Mouse (Mus musculus) stomach, embryonic 14.5 days (tissue): ENCODE measurements around the gene Tnfsf13. TPM values are rescaled to one million over a fixed set of nuclear protein-coding genes. Genes with fewer than 3 reads are reported as not detected.

Experiments
- ATAC-seq: fragments of 200-750 bp; cut with Nextera tagmentation; 2 replicates; pipeline ENCODE4 v1.8.0; 2017; ENCODE audit warnings: low read depth, moderate TSS enrichment; ENCODE audit not compliant: insufficient number of reproducible peaks, insufficient read depth, low FRiP score
- H3K27ac ChIP-seq: fragments of 300-500 bp; sonication (generic); 2 replicates; pipeline ENCODE4 v1.5.1; 2014; ENCODE audit warnings: mild to moderate bottlenecking, low read length, moderate library complexity, mixed read lengths
- H3K27me3 ChIP-seq: fragments of 300-500 bp; sonication (generic); 2 replicates; pipeline ENCODE4 v1.6.1; 2014; ENCODE audit warnings: low read length, control low read depth, mixed read lengths; ENCODE audit not compliant: control insufficient read depth, insufficient read depth
- H3K36me3 ChIP-seq: fragments of 300-500 bp; sonication (generic); 2 replicates; pipeline ENCODE4 v1.6.1; 2014; ENCODE audit warnings: mild to moderate bottlenecking, control low read depth, low read length, moderate library complexity, mixed read lengths; ENCODE audit not compliant: control insufficient read depth, insufficient read depth
- H3K4me1 ChIP-seq: fragments of 300-500 bp; sonication (generic); 2 replicates; pipeline ENCODE4 v1.6.1; 2014; ENCODE audit warnings: low read length, control low read depth, mixed read lengths; ENCODE audit not compliant: control insufficient read depth, insufficient read depth
- H3K4me2 ChIP-seq: fragments of 300-500 bp; sonication (generic); replicated peaks from 2 replicates; pipeline ENCODE4 v1.6.1; 2014; ENCODE audit warnings: low read depth, low read length, control low read depth
- H3K4me3 ChIP-seq: fragments of 300-500 bp; sonication (generic); 2 replicates; pipeline ENCODE4 v1.5.1; 2014; ENCODE audit warnings: low read depth, low read length, control low read depth
- H3K9ac ChIP-seq: fragments of 300-500 bp; sonication (generic); replicated peaks from 2 replicates; pipeline ENCODE4 v1.6.1; 2014; ENCODE audit warnings: low read depth, mild to moderate bottlenecking, control low read depth, low read length, moderate library complexity, mixed read lengths
- H3K9me3 ChIP-seq: fragments of 300-500 bp; sonication (generic); 2 replicates; pipeline ENCODE4 v1.6.1; 2016; ENCODE audit warnings: low read depth, low read length, control low read depth; ENCODE audit not compliant: control insufficient read depth
- WGBS: fragments of 180-500 bp; shearing (Covaris S2); extraction: QIAGEN DNeasy Blood & Tissue Kit; methylation state at CpG from one replicate; pipeline ENCODE4 v1.1.7; 2014; 5-methylcytosine and 5-hydroxymethylcytosine counted together
- polyA plus RNA-seq: library from polyadenylated mRNA; unstranded; fragments of >200 nt; fragmentation: Nextera tagmentation; extraction: Ambion mirVana; gene quantifications from 2 replicates; pipeline ENCODE4 v1.2.1, GENCODE M21; 2014

The Tnfsf13 gene
- polyA plus RNA-seq, 1 experiment from 2014 or later: not detected

DNA sequence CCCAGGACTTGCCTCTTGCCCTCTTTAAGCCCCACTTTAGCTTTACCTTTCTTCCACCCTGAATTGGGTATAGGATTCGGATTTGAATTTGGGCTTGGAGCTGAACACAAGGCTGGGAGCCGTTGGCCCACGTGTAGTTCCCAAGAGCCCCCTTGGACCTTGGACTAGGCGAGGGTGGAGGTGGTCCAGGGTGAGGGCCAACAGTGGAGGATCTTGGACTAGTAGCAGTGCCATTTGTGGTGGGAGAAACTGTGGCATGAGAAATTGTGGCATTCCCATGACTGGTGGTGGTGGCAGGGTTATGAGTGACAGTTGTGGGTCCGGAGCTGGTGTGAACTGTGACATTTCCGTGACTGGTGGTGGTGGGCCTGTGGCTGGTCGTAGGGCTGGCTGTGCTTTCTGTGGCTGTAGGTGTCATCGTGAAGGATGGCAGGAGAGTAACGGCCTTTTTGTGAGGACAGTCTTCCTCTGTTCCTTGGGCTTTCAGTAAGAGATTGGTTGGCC, 20.1 kb downstream of the Tnfsf13 start:
- no peaks in the 10 kb centered on the region for H3K27me3 ChIP-seq
- 69% methylated on average over 9 of the region's 9 CpGs for WGBS
- no peak overlapping the region for H3K4me2 ChIP-seq
- H3K9me3 ChIP-seq: no peaks in the 10 kb centered on the region
- H3K27ac ChIP-seq: no peak overlapping the region
- peaks cover 27% of the 10 kb centered on the region; the same call in 1 of the 2 replicates for H3K4me1 ChIP-seq
- ATAC-seq: no peak
- H3K4me3 ChIP-seq: no peak overlapping the region
- no peak overlapping the region for H3K9ac ChIP-seq
- peaks cover 52% of the 10 kb centered on the region for H3K36me3 ChIP-seq

GRCm38 (mm10) chr11:69664841-69665240, 20.7 kb downstream of the Tnfsf13 start:
- H3K9me3 ChIP-seq: no peaks in the 10 kb centered on the region
- H3K4me1 ChIP-seq: peaks cover 21% of the 10 kb centered on the region; the same call in 1 of the 2 replicates
- no peak for ATAC-seq
- H3K27ac ChIP-seq: no peak overlapping the region
- no peak overlapping the region for H3K4me2 ChIP-seq
- peaks cover 45% of the 10 kb centered on the region for H3K36me3 ChIP-seq
- no peaks in the 10 kb centered on the region for H3K27me3 ChIP-seq
- no peak overlapping the region for H3K9ac ChIP-seq
- no peak overlapping the region for H3K4me3 ChIP-seq
- 91% methylated on average over 7 of the region's 7 CpGs for WGBS

DNA sequence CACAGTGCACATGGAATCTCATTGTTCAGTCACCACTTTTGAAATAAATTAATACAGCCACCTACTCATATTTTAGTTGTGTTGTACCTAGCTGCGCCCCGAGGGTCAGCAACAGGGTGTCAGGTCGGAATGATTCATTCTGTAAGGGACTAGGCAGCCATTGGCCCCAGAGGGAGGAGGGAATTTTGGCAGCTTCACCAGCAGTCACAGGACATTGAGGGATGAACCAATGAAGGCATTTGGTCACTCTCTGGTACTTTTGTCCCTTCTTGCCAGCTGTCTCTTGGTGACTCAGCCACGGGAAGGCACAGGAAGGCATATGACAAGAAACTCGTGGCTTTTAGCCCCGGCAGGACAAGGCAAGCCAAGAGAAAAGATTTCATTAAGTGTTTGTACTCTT, 21.8 kb downstream of the Tnfsf13 start:
- 85% methylated on average over 6 of the region's 6 CpGs for WGBS
- Histone ChIP-seq H3K4me1 (peaks cover 13% of the 10 kb centered on the region; the same call in 1 of the 2 replicates), H3K9me3 (no peaks in the 10 kb centered on the region), H3K4me2 (no peak overlapping the region), H3K27me3 (no peaks in the 10 kb centered on the region), H3K36me3 (peaks cover 39% of the 10 kb centered on the region), H3K9ac (no peak overlapping the region), H3K27ac (no peak overlapping the region), H3K4me3 (no peak overlapping the region)
- ATAC-seq: no peak

DNA sequence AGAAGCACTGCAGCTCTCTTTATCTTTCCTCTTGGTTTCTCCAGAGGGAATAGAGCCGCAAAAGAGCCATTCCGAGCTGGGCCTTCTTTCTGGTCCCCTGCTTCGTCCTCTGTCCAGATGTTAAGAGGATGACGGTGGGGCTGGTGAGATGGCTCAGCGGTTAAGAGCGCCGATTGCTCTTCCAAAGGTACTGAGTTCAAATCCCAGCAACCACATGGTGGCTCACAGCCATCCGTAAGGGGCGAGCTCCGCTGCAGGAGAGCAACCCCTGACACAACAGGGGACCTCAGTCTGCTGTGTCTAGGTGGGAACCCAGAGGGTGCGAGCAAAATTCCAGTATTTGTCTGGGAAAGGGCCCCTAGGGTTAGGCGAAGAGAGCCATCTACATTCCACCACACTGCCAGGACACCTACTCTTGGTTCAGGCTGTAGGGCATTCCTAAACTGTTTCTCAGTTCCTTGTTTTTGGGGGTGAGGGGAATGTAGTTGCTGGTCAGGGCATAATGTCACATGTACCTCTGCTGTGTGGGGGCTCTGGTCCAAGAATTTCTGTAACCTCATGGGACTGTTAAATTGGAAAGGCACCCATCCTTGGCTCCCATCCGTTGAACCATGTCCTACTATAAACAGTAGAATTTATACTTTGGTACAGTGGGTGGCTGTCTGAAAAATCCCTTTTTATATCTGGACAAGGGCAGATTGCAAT, 22.5 kb downstream of the Tnfsf13 start:
- Histone ChIP-seq H3K4me1 (peaks cover 13% of the 10 kb centered on the region; the same call in 1 of the 2 replicates), H3K9ac (peak overlapping the region; percentile 41; the same call in 1 of the 2 replicates), H3K36me3 (peaks cover 38% of the 10 kb centered on the region), H3K4me2 (peak overlapping the region; percentile 42), H3K27ac (peak overlapping the region; percentile 88), H3K4me3 (peak overlapping the region; percentile 50), H3K27me3 (no peaks in the 10 kb centered on the region), H3K9me3 (no peaks in the 10 kb centered on the region)
- ATAC-seq: peak; percentile 1; the same call in 1 of the 2 replicates
- WGBS: 70% methylated on average over 13 of the region's 13 CpGs

GRCm38 (mm10) chr11:69662213-69662966, 23.2 kb downstream of the Tnfsf13 start, which contains the start of gene Mpdu1:
Gene Mpdu1 (minus strand): TSS chr11:69662642.
- H3K4me3 ChIP-seq: peak within 1 kb of the TSS; percentile 50
- H3K9ac ChIP-seq: peak within 1 kb of the TSS; percentile 47
- H3K4me1 ChIP-seq: peaks cover 14% of the 10 kb centered on the region; the same call in 1 of the 2 replicates
- ATAC-seq: peak; percentile 93
- H3K9me3 ChIP-seq: no peaks in the 10 kb centered on the region
- H3K4me2 ChIP-seq: peak within 1 kb of the TSS; percentile 42
- peak within 1 kb of the TSS; percentile 88 for H3K27ac ChIP-seq
- WGBS: under 1% methylated on average over 48 of the region's 48 CpGs
- H3K27me3 ChIP-seq: no peaks in the 10 kb centered on the region
- peaks cover 35% of the 10 kb centered on the region for H3K36me3 ChIP-seq

DNA sequence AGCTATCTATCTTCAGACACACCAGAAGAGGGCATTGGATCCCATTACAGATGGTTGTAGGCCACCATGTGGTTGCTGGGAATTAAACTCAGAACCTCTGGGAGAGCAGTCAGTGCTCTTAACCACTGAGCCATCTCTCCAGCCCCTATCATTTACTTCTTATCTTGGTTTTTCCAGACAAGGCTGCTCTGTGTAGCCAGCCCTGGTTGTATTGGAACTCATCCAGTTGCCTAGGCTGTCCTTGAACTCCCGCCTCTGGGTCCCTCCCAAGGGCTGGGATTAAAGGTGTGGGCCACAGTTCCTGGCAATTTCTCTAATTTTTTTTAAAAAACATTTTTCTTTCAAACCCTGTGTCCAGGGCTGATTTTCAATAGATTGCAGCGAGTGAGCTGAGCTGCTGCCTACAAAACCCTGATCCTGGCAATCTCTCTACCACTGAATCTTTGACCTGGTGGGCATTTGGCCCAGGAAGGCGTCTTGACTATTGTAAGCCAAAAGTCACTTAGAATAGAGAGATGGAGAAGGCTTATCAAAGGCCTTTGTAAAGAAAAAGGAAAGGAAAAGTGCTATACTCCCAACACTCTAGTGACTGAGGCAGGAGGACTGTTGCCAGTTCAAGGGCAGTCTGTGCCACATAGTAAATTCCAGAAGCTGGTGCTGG, 24.2 kb downstream of the Tnfsf13 start:
- WGBS: 73% methylated on average over 3 of the region's 3 CpGs
- H3K4me1 ChIP-seq: peaks cover 17% of the 10 kb centered on the region; the same call in 1 of the 2 replicates
- H3K36me3 ChIP-seq: peaks cover 39% of the 10 kb centered on the region
- H3K9ac ChIP-seq: peak overlapping the region; percentile 47; the same call in 1 of the 2 replicates
- H3K4me3 ChIP-seq: peak overlapping the region; percentile 50
- no peaks in the 10 kb centered on the region for H3K27me3 ChIP-seq
- ATAC-seq: no peak
- H3K27ac ChIP-seq: peak overlapping the region; percentile 88
- peak overlapping the region; percentile 42 for H3K4me2 ChIP-seq
- no peaks in the 10 kb centered on the region for H3K9me3 ChIP-seq

GRCm38 (mm10) chr11:69657462-69657881, 28.1 kb downstream of the Tnfsf13 start:
- no peak for ATAC-seq
- H3K27me3 ChIP-seq: no peaks in the 10 kb centered on the region
- no peak overlapping the region for H3K4me3 ChIP-seq
- peaks cover 23% of the 10 kb centered on the region; the same call in 1 of the 2 replicates for H3K4me1 ChIP-seq
- H3K27ac ChIP-seq: no peak overlapping the region
- H3K4me2 ChIP-seq: no peak overlapping the region
- peaks cover 33% of the 10 kb centered on the region for H3K36me3 ChIP-seq
- no peaks in the 10 kb centered on the region for H3K9me3 ChIP-seq
- H3K9ac ChIP-seq: no peak overlapping the region
- WGBS: 79% methylated on average over 15 of the region's 15 CpGs
